Mouse (Mus musculus) neural tube, embryonic 14.5 days (tissue): ENCODE measurements at regions not wholly inside any gene's neighbourhood (a gene's known extent, or its start where the extent isn't known, plus 50 kb on each side); places are given as distances from the start of the nearest gene placed in this dataset.

Experiments used
- ATAC-seq: fragments of 200-750 bp; cut with Nextera tagmentation; 2 replicates; pipeline ENCODE4 v1.8.0; 2017; ENCODE audit warnings: low read depth, mild to moderate bottlenecking, moderate TSS enrichment, moderate library complexity
- H3K27ac ChIP-seq: fragments of 300-500 bp; sonication (generic); 2 replicates; pipeline ENCODE4 v1.5.1; 2014; ENCODE audit warnings: low read depth, mild to moderate bottlenecking, control low read depth, low read length, moderate library complexity, mixed read lengths
- H3K27me3 ChIP-seq: fragments of 300-500 bp; sonication (generic); 2 replicates; pipeline ENCODE4 v1.6.1; 2014; ENCODE audit warnings: low read length; ENCODE audit not compliant: control insufficient read depth, insufficient read depth
- H3K36me3 ChIP-seq: fragments of 300-500 bp; sonication (generic); 2 replicates; pipeline ENCODE4 v1.6.1; 2014; ENCODE audit warnings: low read length, mixed read lengths; ENCODE audit not compliant: control insufficient read depth, insufficient read depth
- H3K4me1 ChIP-seq: fragments of 300-500 bp; sonication (generic); 2 replicates; pipeline ENCODE4 v1.6.1; 2014; ENCODE audit warnings: low read length; ENCODE audit not compliant: control insufficient read depth, insufficient read depth
- H3K4me2 ChIP-seq: fragments of 300-500 bp; sonication (generic); 2 replicates; pipeline ENCODE4 v1.6.1; 2014; ENCODE audit warnings: mild to moderate bottlenecking, low read depth, low read length, control low read depth
- H3K4me3 ChIP-seq: fragments of 300-500 bp; sonication (generic); 2 replicates; pipeline ENCODE4 v1.5.1; 2014; ENCODE audit warnings: low read depth, low read length, control low read depth, mixed read lengths
- H3K9ac ChIP-seq: fragments of 300-500 bp; sonication (generic); replicated peaks from 2 replicates; pipeline ENCODE4 v1.6.1; 2014; ENCODE audit warnings: low read depth, mild to moderate bottlenecking, control low read depth, low read length, mixed read lengths
- H3K9me3 ChIP-seq: fragments of 300-500 bp; sonication (generic); 2 replicates; pipeline ENCODE4 v1.6.1; 2016; ENCODE audit warnings: low read length; ENCODE audit not compliant: control insufficient read depth
- WGBS: fragments of 180-500 bp; shearing (Covaris S2); extraction: QIAGEN DNeasy Blood & Tissue Kit; methylation state at CpG from one replicate; pipeline ENCODE4 v1.1.7; 2014; 5-methylcytosine and 5-hydroxymethylcytosine counted together

DNA sequence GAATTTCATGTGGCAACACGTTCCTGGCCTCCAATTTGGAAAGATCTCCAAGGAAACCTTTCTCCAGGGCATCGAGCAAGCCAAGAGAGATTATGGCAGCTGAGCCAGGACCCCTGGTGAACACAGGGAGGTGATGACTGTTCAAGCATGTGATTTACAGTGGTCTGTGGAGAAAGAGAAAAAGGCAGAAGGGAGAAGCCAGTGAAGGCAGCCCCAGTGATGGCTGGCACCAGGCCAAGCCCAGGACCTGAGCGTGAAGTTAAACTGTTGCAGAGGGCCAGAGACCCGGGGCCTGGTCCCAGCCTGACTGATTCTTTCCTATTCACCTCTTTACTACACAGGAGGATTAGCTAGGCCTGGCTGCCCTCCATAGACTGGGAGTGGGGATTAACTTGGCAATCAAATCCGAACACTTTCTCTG is 261.7 kb downstream of the Rybp start:
- no peaks in the 10 kb centered on the region for H3K27me3 ChIP-seq
- no peaks in the 10 kb centered on the region for H3K4me1 ChIP-seq
- H3K27ac ChIP-seq, result no peak overlapping the region
- WGBS, result 35% methylated on average over 5 of the region's 5 CpGs
- H3K4me3 ChIP-seq, result no peak overlapping the region
- no peak overlapping the region for H3K9ac ChIP-seq
- no peak overlapping the region for H3K4me2 ChIP-seq
- peak; percentile 70 for ATAC-seq
- no peaks in the 10 kb centered on the region for H3K36me3 ChIP-seq
- no peaks in the 10 kb centered on the region for H3K9me3 ChIP-seq

DNA sequence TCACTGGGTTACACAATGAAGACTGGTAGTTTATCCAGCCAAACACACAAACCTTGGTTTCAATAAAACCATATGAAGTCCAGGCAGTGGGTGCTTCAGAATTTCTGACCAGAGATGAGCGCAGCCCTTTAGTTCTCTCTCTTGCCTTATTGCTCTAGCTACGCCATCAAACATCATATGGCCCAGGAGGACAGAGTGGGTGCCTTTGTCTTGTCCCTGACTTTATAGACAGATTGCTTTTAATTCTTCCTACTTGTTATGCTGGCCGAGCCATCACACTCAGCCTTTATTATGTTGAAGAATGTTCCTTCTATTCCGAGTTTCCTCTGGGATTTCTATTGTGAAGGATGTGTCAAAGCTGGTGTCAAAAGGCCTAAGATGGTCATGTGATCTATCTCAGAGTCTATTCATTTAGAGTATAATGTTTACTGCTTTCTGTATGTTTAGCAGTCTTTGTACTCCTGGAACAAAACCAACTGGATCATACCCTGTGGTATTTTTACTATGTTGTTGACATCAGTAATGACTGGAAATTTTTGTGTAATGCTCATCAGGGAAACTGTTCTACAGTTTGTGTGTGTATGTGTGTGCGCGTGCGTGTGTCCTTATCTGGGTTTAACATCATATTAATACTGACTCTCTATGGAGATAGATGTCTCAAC is 263.7 kb downstream of the Rybp start:
- 0 out of 2 replicates have a peak, but pooled peaks cover 3% of the 10 kb centered on the region for H3K27me3 ChIP-seq
- no peak overlapping the region for H3K4me3 ChIP-seq
- no peak overlapping the region for H3K9ac ChIP-seq
- no peak overlapping the region for H3K4me2 ChIP-seq
- no peaks in the 10 kb centered on the region for H3K9me3 ChIP-seq
- no peak overlapping the region for H3K27ac ChIP-seq
- no peak for ATAC-seq
- no peaks in the 10 kb centered on the region for H3K36me3 ChIP-seq
- WGBS, result 59% methylated on average over 7 of the region's 7 CpGs
- no peaks in the 10 kb centered on the region for H3K4me1 ChIP-seq

DNA sequence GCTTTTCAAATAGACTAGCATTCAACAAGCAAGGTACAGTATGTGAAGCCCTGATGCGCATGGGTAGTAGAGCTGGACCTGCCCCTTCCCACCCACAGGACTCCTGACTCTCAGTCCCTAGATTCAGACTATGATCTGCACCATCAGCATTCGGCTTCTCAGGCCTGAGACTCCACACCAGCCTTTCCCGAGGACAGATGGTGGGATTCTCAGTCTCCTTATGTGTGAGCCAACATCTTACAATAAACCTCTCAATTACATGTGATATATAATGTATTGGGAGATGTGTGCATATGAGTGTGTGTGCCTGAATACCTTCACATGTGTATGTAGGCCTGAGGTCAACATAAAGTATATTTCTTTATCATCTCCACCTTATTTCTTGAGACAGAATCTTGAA is 268.3 kb downstream of the Rybp start:
- Histone ChIP-seq H3K4me3 (no peak overlapping the region), H3K27ac (no peak overlapping the region), H3K27me3 (0 out of 2 replicates have a peak, but pooled peaks cover 10% of the 10 kb centered on the region), H3K4me2 (no peak overlapping the region), H3K9me3 (no peaks in the 10 kb centered on the region), H3K36me3 (no peaks in the 10 kb centered on the region), H3K4me1 (peaks cover 1% of the 10 kb centered on the region; the same call in 1 of the 2 replicates), H3K9ac (no peak overlapping the region)
- no peak for ATAC-seq
- 73% methylated on average over 3 of the region's 3 CpGs for WGBS

GRCm38 (mm10) chr6:100013949-100014348 is 273.3 kb downstream of the Rybp start:
- H3K4me2 ChIP-seq, result no peak overlapping the region

DNA sequence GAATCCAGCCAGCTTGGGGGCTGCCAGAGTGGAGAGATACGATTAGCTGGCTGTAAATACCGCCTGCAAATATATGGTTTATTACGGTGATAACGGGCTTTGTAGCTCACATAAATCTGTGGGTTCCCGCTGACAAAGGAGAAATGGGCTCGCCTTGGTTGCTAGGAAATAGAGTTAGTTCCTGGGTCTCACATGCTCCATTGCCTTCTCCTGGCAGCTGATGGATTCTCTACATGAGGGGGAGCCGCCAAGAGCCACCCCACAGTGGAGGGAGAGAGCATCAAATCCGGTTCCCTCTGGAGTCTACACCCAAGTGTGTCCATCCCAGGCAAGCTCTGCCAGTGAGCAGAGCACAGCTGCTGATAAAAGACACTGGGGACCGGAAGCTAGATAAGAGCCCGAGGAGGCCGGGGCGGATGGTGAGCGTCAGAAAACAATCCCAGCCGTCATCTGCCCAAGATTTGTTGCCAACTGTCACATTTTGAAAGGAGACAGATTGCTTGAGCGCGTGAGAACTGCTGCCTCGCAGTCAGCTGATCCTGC is 275.7 kb downstream of the Rybp start:
- no peak overlapping the region for H3K4me3 ChIP-seq
- ATAC-seq, result peak; percentile 88
- no peaks in the 10 kb centered on the region for H3K36me3 ChIP-seq
- no peaks in the 10 kb centered on the region for H3K9me3 ChIP-seq
- peak overlapping the region; percentile 39; the same call in 1 of the 2 replicates for H3K27ac ChIP-seq
- peaks cover 10% of the 10 kb centered on the region; the same call in 1 of the 2 replicates for H3K27me3 ChIP-seq
- peaks cover 18% of the 10 kb centered on the region for H3K4me1 ChIP-seq
- WGBS, result 2% methylated on average over 17 of the region's 17 CpGs
- no peak overlapping the region for H3K9ac ChIP-seq
- H3K4me2 ChIP-seq, result peak overlapping the region; percentile 30; the same call in 1 of the 2 replicates

More at GRCm38 (mm10) chr6:100013949-100014348, 273.3 kb downstream of the Rybp start:
- Histone ChIP-seq H3K9ac (no peak overlapping the region), H3K4me3 (no peak overlapping the region), H3K27me3 (peaks cover 10% of the 10 kb centered on the region; the same call in 1 of the 2 replicates), H3K27ac (no peak overlapping the region), H3K4me1 (peaks cover 18% of the 10 kb centered on the region), H3K9me3 (no peaks in the 10 kb centered on the region), H3K36me3 (no peaks in the 10 kb centered on the region)
- 15% methylated on average over 6 of the region's 6 CpGs for WGBS
- ATAC-seq, result peak; percentile 65; the same call in 1 of the 2 replicates

GRCm38 (mm10) chr6:100010954-100011481 is 276.3 kb downstream of the Rybp start:
- H3K4me1 ChIP-seq, result peaks cover 18% of the 10 kb centered on the region
- WGBS, result 15% methylated on average over 9 of the region's 9 CpGs
- peaks cover 10% of the 10 kb centered on the region; the same call in 1 of the 2 replicates for H3K27me3 ChIP-seq
- H3K9ac ChIP-seq, result no peak overlapping the region
- peak; percentile 66 for ATAC-seq
- H3K9me3 ChIP-seq, result no peaks in the 10 kb centered on the region
- peak overlapping the region; percentile 39; the same call in 1 of the 2 replicates for H3K27ac ChIP-seq
- peak overlapping the region; percentile 30; the same call in 1 of the 2 replicates for H3K4me2 ChIP-seq
- no peak overlapping the region for H3K4me3 ChIP-seq
- no peaks in the 10 kb centered on the region for H3K36me3 ChIP-seq

DNA sequence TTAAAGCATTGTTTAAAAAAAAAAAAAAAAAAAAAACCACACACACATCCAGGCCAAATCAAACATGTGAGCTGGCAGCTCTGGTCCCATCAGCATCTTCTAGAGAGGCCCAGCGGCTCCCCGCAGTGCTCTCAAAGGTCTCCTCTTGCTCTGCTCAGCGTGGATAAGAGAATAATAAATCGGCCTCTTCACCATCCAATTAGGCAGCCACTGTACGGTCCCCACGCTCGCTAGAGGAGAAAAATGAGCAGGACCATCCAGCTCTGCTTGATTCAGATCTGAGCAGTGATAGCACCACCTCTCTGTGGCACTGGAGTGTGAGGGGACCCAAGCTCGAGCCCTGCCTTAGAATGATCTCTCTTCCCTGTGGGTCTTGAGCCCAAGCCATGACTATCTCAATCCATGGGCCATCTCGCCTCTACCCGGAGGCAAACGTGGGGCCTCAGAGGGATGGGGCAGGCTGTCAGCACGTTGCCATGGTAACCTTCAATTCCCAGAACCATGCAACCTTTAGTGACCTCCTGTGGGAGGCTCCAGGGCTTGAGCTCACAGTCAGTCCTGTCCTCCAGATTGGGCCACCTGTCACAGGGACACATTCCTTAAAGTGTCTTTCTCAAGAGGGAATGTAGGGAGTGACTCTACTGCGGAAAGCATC is 273.6 kb upstream of the Prok2 start:
- Histone ChIP-seq H3K4me3 (no peak overlapping the region), H3K27me3 (0 out of 2 replicates have a peak, but pooled peaks cover 8% of the 10 kb centered on the region), H3K36me3 (no peaks in the 10 kb centered on the region), H3K9me3 (no peaks in the 10 kb centered on the region), H3K9ac (no peak overlapping the region), H3K4me1 (peaks cover 12% of the 10 kb centered on the region; the same call in 1 of the 2 replicates), H3K27ac (no peak overlapping the region), H3K4me2 (no peak overlapping the region)
- ATAC-seq, result no peak
- 22% methylated on average over 13 of the region's 13 CpGs for WGBS

DNA sequence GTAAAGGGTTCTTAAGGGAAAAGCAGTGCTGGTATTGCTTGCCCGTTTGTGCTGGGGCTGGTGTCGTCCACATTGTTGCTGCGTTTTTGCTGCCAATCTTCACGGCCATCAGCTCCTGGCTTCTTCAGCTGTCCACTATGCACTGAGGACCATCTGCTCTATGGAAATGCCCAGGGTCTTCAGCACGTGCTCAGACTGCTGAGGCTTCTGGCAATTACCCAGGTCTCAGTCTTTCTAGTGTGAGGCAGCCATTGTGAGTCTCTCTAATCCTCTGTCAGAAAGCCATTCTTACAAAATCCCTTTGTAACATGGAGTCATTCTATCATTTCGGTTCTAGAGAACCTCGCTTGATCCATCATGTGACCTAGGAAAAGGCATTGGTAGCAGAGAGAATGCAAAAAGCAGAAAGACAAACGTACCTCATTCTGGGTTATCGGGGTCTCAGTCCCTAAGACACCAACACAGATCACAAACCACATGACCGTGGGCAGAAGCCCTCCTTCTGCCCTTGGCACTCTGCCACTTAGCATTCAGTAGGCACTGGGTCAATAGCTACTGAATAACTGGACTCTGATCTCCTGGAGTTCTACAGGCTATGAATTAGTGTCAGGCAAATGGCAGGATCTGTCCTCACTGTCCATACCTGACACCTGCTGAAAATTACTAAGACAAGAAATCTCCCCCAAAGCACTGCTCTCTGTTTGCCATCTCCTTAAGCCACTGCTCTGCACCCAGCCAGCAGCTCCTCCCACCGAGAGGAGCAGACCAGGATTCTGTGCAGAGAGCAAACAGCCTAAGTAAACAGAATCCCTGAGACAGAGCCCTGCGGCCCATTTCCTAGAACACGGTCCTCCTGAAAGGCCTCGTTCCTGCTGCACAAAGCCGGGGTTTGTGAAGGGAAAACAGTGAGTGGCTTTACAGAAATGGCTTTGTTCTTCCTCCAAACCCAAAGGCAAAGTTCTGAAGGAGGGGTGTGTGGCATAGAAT is 270.1 kb upstream of the Prok2 start:
- WGBS, result 47% methylated on average over 15 of the region's 15 CpGs
- Histone ChIP-seq H3K36me3 (no peaks in the 10 kb centered on the region), H3K4me3 (no peak overlapping the region), H3K27me3 (0 out of 2 replicates have a peak, but pooled peaks cover 8% of the 10 kb centered on the region), H3K9me3 (no peaks in the 10 kb centered on the region), H3K27ac (no peak overlapping the region), H3K9ac (no peak overlapping the region), H3K4me2 (no peak overlapping the region), H3K4me1 (peaks cover 12% of the 10 kb centered on the region; the same call in 1 of the 2 replicates)
- ATAC-seq, result 0 out of 2 replicates have a peak, but pooled peaks have one; percentile 30
